Mouse (Mus musculus) skeletal muscle tissue, adult 2 months (tissue): ENCODE data around the gene Card6.

Source experiments
- DNase-seq: peaks from one replicate; pipeline ENCODE4 v3.0.0-alpha.2; 2012; ENCODE audit warnings: low read depth, low spot score

Gene Card6

DNA sequence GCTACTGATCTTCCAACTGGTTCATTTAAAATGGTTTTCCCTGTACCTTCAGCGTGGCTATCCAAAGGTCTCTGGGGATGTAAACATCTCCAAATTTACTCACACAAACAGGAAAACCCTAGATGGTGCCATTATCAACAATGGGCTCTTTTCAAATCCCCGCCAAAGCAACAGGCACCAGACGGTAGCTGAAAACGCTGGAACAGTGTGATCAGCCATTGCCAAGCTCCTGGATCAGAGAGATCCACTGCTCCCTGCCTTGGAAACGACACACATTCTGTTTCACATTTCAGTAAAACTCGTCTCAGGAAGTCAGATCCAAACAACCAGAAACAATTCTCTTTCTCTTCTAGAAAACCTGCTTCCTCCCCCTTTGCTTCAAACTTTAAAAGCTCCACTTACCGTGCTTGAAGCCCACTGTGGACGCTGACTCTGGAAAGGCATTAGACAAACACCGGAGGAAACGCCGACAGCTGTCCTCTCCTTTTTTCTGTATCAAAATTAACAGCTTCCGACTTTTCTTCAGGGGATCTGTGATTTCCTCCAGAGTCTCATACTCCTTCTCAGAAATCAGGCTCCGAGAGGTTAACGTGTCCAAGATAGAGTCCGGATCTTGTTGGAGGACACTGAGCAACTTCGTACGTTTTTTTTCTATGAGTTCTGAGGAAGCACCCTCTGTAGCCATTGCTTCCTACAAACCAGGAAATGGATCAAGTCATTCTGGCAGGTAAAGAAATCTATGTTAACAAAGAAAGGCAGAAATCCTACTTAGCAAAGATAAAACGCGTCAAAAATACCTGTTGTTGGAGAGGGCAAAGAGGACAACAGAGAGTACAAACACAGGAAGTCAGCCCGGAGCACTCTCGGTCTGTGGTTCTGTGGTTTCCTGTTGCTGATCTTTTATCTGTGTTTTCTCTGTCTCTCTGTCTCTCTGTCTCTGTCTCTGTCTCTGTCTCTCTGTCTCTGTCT lies at the start of gene Card6:
Card6 (minus strand) TSS at position 854 of the 969 bp plus-strand sequence.
- DNase-seq, result peak; percentile 16

DNA sequence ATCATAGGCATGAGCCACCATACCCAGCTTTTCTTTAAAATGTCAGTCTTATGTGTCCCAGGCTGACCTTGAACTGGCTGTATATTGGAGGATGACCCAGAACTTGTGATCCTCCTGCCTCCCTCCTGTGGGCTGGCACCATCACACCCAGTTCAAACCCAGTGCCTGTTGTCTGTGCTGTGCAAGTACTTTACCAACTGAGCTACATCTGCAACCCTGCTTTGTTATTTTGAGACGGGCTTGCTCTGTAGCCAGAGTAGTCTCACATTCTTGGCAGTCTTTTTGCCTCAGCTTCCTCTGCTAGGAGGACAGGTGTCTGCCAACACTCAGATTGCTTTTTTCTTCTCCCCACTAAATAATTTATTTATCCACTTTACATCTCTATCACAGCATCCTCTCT lies 49.0 kb upstream of the Card6 start:
- no peak for DNase-seq

DNA sequence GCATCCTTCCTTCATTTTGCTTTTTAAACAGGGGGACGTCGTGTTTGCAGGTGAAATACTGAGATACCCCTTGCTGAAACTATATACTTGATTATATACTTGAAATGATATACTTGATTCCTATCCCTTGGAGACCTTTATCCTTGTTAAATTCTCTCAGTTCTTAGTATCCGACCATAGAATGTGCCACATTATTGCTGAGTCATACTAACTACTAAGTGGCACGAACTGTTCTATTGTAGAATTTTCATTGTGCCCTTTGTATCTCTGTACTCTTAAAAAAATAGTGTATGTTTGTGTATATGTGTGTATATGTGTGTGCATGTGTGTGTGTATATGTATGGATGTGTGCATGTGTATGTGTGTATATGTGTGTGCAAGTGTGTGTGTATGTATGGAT lies 48.0 kb upstream of the Card6 start:
- no peak for DNase-seq

DNA sequence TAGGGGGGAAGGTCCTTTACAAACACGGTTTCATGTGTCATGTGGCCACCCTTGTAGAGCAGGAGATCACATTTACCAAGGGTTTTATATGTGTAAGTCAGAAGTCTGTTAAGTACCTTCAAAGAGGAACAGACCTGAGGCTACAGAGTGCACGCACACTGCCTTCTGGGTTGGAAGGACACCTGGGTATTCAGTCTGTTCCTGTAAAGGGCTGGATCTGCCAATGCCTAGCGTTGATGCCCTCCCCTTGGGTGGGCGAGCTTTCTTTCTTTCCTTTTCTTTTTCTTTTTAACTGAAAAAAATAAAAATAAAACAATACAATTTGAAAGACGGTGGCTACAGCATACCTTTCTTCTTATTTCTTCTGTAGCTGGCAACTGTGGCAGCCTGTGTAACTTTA lies 46.8 kb upstream of the Card6 start:
- no peak for DNase-seq

DNA sequence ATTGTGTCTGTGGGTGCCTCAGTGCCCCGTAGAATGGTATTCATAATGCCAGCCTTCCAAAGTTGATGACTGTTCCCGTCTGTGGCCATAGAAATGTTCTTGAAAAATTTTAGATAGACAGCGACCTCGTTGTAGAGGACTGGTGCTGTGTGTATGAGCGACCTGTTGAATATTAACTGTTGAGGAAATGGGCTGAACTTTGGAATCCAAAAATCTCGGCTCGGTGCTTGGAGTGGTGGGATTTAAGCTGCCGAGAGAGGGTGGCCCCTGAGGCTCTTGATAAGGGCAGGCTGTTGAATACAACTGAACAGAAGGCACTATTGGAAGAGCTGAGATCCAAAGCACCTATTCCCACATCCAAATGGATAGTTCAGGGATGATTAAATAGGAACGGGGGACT lies 46.3 kb upstream of the Card6 start:
- DNase-seq, result no peak

DNA sequence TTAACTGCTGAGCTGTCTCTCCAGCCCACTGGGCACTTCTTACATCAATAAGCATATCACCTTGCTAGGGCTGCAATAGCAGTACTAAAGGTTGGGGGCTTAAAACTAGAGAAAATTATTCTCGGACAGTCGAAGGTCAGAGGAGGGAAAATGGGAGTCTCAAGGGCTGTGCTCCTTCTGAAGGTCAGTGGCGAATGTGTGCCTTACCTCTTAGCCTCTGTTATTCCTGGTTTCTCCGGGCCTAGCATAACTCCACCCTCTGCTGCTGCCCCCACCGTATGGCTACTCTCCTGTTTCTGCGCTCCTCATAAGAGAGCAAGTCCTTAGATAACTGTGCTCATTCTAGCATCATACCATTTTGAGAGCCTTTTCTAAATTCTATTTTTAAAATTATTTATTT lies 43.8 kb upstream of the Card6 start:
- no peak for DNase-seq

DNA sequence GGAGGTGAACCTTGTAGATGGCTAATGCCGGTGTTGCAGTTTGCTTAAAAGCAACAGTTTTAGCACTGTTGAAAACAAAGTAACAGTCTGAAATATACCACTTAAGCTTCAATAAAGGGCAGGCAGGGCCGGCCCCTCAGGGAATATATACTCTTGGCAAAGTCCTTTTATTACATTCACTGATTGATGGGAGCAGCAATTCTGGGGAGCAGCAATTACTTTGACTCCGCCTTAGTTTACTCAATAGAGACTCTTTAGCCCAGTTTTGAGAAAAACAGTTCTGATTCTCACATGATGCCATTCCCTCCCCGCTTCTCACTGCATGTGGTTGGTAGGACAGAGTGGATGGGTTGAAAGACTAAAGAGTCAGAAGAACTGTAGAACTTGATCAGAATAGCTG lies 40.8 kb upstream of the Card6 start:
- peak; percentile 20 for DNase-seq

DNA sequence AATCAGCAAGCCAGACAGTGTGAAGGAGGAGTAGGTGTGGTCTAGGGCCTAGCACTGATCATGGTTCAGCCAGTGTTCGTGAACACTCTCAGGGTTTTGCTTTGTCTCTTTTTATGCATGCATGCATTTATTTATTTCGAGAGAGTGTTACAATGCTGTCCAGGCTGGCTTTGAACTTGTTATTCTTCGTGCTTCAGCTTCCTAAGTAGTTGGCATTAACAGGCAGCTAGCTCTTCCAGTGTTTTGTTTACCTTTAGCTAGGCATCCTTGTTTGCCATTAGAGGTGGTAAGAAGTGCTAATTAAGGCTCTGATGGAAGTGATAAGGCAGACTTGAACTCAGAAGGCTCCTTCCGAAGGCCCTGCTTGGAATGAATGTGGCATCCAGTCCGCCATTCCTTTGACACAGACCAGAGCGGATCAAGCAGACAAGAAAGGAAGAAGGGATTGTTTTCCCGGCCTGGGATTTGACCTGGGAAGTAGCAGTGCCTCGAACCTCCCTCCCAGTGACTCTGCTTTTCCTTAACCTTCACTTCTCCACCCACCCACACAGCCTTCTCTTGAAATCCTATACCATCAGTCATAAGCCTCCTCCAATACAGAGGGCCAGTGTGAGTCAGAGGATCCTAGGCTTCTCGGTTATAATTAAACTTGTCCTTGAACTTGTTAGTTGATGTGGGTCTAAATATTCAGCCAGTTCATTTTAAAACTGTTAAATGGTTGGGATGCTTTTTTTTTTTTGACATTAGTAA lies 37.0 kb upstream of the Card6 start:
- DNase-seq, result no peak

DNA sequence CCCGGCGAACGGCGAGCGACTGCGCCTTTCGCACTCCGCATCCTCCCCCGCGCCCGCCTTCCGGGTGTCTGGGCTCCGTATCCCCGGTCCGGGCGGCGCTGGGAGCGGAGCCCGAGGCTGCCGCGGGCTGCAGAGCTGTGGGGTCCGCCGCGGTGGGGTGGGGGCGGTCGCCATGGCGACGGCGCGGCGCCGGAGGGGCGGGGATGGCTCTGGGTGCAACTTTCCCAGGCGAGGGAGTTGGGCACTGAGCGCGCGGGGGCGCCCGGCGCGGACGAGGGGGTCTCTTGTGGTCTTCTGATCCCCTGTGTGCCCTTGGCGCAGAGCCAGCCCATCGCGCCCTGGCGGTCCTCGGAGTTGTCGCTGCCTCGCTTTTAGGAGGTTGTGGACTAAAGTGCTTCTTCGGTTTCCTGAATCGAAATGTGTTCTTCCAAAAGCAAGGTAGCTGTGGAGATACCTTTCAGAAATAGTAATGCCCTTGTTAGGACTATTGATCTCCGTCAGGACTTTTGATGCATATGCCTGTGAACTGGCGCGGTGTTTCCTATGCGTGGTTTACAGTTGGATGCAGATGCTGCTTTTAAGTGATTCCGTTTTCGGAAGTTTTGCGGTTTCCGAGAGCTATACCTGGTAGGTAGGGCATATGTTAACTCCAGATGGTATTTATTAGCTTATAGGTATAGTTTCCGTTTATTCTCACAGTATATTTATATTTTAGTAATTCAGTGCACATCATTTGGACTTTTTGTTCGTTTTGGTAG lies 35.9 kb upstream of the Card6 start:
- peak; percentile 38 for DNase-seq

DNA sequence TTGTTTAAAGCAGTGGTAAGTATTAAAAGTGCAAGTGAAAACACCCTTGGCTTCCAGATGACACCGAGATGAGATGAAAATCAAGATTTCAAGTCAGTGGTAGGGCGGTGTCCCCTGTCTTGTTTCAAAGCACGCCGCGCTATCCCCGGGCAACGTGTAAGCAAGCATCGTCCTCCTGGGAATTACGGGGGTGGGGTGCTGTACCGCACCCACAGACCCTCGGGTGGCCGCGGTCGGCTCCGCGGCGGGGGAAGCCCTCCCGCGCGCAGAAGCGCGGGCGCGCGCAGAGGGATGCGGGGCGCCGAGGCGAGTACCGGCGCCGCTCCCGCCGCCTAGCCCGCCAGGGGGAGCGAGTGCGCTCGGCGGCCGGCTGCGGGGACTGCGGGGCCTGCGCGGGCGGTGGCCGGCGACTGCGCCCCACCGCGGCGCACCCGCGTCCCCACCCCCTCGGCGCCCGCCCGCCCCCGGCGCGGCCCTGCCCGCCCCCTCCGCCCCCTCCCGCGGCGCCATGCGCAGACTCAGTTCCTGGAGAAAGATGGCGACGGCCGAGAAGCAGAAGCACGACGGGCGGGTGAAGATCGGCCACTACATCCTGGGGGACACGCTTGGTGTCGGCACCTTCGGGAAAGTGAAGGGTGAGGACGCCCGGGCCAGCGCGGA lies 35.2 kb upstream of the Card6 start, which contains the start of gene Prkaa1:
Prkaa1 (plus strand) TSS at position 501 of the 660 bp plus-strand sequence.
- DNase-seq, result peak; percentile 51

DNA sequence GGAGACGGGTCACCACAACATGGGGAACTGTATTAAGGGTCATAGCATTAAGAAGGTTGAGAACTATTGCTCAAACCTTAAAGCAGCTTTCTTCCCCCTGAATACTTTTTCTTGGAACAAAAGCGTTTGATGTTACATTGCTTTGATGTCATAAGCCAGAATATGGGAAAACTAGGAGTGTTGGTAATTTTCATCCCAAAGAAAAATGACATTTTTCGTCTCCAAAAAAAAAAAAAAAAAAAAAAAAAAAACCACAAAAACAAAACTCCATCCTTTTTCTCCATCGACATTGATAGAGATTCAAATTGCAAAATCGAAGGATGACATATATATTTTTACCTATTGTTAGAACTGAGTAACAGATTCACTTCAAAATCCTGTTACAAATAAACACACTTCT lies 34.4 kb upstream of the Card6 start:
- no peak for DNase-seq

DNA sequence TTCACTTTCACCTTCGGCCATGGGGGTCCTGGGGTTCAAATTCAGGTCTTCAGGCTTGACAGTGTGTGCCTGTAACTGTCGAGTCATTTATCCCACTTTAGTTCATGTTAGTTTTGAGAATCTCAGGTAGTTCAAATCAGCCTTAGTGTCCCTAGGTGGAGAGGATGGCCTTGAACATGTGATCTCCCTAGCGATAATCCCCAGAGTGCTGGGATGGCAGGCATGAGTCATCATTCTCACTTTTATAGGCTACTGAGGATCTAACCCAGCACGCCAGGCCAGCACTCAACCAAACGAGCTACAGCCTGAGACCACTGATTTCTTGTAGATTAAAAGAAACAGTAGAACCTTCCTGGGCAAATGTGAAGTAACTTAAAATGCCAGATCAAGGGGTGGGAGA lies 33.7 kb upstream of the Card6 start:
- no peak for DNase-seq

DNA sequence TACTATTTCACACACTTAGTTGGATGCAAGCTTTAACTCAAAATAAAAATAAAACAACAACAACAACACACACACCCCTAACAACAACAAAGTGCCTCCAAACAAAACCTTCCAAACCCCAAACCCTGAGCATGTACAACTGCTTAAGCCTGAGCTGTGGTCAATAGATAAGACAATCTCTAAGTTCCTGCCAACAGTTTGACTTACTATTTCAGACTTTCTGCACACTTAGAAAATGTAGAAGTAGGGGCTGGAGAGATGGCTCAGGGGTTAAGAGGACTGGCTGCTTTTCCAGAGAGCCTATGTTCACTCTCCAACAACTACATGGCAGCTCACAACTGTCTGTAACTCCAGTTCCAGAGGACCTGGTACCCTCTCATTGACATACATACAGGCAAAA lies 32.0 kb upstream of the Card6 start:
- no peak for DNase-seq

DNA sequence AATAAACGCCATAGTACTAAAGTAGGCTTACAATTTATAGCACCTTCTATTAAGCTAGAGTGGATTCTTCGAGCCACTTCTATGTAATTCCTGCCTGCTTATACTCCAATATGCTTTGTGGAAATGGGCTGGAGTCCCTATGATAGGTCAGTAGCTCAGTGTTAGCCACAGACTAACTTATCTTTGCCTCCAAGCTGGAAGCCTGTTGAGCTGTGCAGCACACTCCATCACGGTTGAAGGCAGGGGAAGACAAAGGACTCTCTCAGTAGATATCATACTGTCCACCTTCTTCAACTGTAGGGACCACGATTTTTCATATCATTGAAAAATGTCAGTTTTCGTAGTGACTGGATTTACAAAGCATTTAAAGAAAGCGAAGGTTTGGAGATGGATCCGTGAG lies 31.5 kb upstream of the Card6 start:
- DNase-seq, result no peak

DNA sequence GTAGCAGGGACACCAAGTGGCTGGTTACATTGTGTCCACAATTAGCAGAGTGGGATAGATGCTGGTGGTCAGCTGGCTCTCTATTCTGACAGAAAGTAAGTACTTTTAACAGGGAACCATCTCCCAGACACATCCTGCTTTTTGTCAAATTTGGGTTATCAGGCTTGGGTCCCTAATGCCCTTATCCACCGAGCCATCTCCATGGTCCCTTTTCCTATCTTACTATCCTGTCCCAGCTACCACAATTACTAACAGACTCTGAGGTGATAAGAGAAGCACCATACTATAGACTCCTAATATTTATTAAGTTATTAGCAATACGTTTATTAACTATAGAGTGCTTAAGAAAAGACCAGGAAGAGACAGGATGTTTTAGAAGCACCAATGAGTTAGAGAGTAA lies 31.0 kb upstream of the Card6 start:
- no peak for DNase-seq

DNA sequence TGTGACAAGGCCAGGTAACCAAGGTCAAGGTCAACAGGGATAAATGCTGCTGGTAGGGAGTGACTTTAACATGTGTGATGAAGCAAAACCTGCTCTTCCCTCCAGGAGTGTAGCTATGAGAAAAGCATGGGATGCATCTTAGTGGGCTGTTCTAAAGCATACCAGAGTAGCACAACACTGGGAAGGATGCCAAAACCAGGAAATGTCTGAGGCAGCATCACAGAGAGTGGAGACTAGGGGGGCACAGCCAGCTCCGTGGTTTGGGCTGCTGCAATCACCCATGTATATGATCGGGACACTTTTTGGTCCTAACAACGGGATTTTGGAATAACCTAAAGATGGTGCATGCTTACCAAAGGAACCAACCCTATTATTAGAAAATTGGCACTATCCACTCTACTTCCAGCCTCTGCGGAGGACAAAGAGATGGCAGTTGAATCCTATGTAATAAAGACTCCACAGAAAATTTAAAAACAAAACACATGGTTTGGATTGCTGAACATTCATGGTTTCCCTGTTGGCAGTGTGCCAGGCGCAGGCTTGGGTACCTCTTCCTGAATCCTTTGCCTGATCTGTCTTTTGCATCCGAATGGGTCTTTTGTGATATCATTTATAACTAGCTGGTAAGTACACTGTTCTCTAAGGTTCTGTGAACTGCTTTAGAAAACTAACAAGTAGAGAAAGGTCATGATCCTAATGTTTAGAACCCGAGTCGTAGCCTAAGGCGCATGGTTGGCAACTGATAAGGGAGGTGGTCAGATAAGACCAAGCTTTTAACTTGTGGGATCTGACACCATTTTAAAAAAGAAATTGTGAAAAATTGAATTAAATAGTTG lies 29.9 kb upstream of the Card6 start:
- no peak for DNase-seq

DNA sequence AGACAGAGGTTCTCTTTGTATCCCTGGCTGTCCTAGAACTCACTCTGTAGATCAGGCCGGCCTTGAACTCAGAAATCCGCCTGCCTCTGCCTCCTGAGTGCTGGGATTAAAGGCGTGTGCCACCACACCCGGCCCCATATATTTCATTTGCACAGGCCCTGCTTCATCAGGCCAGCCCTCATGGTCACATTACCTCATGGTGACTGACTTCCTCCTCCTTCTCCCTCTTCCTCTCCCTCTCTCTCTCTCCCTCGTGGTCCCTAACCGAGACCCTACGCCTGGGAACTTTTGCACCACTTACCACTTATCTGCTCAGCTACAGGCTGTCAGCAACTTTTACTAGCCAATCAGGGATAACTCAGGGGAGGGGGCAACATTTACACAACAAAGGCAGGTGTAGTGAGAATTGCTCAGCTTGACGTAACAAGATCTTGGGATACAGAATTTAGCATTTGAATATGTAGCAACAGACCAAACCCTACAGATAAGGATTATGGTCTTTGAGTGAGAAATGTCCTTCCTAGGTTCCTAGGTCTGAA lies 26.7 kb upstream of the Card6 start:
- no peak for DNase-seq

DNA sequence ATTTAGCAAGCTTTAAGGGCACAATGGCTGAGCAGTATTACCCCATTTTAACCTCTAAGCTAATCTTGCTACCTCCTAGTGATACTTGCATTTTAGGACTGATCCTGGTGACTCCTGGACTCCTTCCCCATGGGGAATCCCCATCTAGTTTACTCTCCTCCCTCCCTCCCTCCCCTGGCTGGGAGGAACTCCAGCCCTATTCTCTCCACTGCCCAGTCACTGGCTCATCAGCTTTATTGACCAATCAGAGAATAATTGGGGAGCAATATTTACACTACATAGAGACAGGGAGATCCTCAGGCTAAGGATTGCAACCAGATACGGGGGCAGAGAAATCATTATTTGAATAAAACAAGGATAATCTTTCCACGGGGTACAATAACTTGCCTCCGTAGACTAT lies 25.8 kb upstream of the Card6 start:
- DNase-seq, result no peak

DNA sequence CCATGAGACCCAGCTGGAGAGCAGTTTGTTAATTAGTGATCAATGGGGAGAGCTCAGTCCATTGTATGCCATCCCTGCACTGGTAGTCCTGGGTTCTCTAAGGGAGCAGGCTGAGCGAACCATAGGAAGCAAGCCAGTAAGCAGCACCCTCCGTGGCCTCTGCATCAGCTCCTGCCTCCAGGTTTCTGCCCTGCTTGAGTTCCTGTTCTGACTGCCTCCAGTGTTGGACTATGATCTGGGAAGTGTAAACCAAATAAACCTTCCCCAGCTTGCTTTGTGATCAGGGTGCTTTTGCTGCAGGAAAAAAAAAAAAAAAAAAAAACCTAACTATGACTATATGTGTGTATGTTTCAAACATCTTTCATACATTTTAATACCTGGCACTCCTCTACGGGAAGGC lies 25.0 kb upstream of the Card6 start:
- no peak for DNase-seq
